Mouse (Mus musculus): ENCODE measurements at regions not wholly inside any gene's neighbourhood (a gene's known extent, or its start where the extent isn't known, plus 50 kb on each side); places are given as distances from the start of the nearest gene placed in this dataset.

DNA sequence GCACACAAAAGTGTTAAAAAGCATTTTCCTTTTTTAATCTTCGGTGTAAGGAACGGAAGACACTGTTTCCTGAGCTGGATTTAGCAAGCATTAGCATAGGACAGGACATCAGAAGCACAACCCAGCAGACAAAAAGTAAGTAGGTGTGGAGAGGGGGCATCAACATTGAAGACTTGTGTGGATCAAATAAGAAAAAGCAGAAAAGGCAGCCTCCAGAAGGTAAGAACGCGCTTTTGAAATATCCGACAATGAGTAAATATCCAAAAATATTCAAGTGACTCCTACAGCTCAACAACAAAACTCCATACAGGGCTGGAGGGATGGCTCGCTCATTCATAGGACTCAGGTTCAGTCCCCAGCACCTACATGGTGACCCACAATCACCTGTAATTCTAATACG lies 286.9 kb downstream of the Pdcd6ip start:
- TF ChIP-seq POLR2A (IDR thresholded peaks at IDR 0.05; ENCODE audit: low read depth, low read length) (no peak), CTCF (conservative IDR thresholded peaks at IDR 0.05; ENCODE audit: insufficient read depth, insufficient read length, low read depth, low read length) (no peak)
